Mouse (Mus musculus): ENCODE measurements around the gene Zbtb5. TPM values are rescaled to one million over a fixed set of nuclear protein-coding genes. Genes with fewer than 3 reads are reported as not detected.

The Zbtb5 gene
- polyA plus RNA-seq, 1 experiment: 6.3 TPM

GRCm38 (mm10) chr4:45037455-45038410 lies 25.5 kb upstream of the Zbtb5 start:
- H3K4me3 ChIP-seq (ENCODE audit: low read depth, low read length): no peak overlapping the region
- 86% methylated on average over 13 of the region's 13 CpGs for WGBS
- H3K4me1 ChIP-seq (ENCODE audit: control insufficient read depth, insufficient read depth, insufficient read length, low read length): peaks cover 6% of the 10 kb centered on the region
- no peak overlapping the region for H3K27ac ChIP-seq (ENCODE audit: insufficient read depth, low read depth, low read length)
- no peaks in the 10 kb centered on the region for H3K36me3 ChIP-seq (ENCODE audit: control insufficient read depth, insufficient read depth, low read length)
- no peaks in the 10 kb centered on the region for H3K27me3 ChIP-seq (ENCODE audit: control insufficient read depth, insufficient read depth, low read length)
- TF ChIP-seq POLR2A (IDR thresholded peaks at IDR 0.05; ENCODE audit: low read depth, low read length): no peak
- no peak for TF ChIP-seq CTCF (IDR thresholded peaks at IDR 0.05; ENCODE audit: extremely low read depth, insufficient read length, insufficient replicate concordance, low read depth, low read length)

- H3K4me3 ChIP-seq (ENCODE audit: low read depth, low read length): no peak overlapping the region
- no peak overlapping the region for H3K27ac ChIP-seq (ENCODE audit: insufficient read depth, low read depth, low read length)
- 90% methylated on average over 5 of the region's 5 CpGs for WGBS
- TF ChIP-seq POLR2A (IDR thresholded peaks at IDR 0.05; ENCODE audit: low read depth, low read length): no peak
- TF ChIP-seq CTCF (IDR thresholded peaks at IDR 0.05; ENCODE audit: extremely low read depth, insufficient read length, insufficient replicate concordance, low read depth, low read length): no peak
- H3K36me3 ChIP-seq (ENCODE audit: control insufficient read depth, insufficient read depth, low read length): no peaks in the 10 kb centered on the region
- no peaks in the 10 kb centered on the region for H3K27me3 ChIP-seq (ENCODE audit: control insufficient read depth, insufficient read depth, low read length)
- H3K4me1 ChIP-seq (ENCODE audit: control insufficient read depth, insufficient read depth, insufficient read length, low read length): peaks cover 6% of the 10 kb centered on the region
Measured at GRCm38 (mm10) chr4:45036571-45036970, 24.4 kb upstream of the Zbtb5 start.

DNA sequence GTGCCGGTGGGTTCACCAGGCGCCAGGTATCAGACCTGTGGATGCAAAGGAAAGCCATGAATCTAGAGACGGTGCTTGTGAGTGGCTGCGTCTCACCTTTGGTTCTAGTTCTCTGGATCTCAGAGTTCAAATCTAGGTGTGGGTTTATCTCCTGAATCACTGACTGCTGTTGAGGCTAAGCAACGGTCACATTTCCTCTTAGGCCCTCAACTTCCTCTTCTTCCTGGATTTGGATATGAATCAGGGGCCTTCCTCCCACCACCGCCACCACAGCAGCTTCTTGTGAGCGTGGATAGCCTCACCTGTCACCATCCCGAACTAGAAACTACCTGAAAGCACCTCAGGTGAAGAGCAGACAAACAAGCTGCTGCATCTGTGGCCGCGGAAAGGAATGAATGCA lies 23.8 kb upstream of the Zbtb5 start:
- Histone ChIP-seq H3K4me1 (ENCODE audit: control insufficient read depth, insufficient read depth, insufficient read length, low read length) (peaks cover 6% of the 10 kb centered on the region), H3K4me3 (ENCODE audit: low read depth, low read length) (no peak overlapping the region), H3K36me3 (ENCODE audit: control insufficient read depth, insufficient read depth, low read length) (0 out of 2 replicates have a peak, but pooled peaks cover 1% of the 10 kb centered on the region), H3K27me3 (ENCODE audit: control insufficient read depth, insufficient read depth, low read length) (no peaks in the 10 kb centered on the region), H3K27ac (ENCODE audit: insufficient read depth, low read depth, low read length) (no peak overlapping the region)
- WGBS: 84% methylated on average over 10 of the region's 10 CpGs
- TF ChIP-seq POLR2A (IDR thresholded peaks at IDR 0.05; ENCODE audit: low read depth, low read length) (no peak), CTCF (IDR thresholded peaks at IDR 0.05; ENCODE audit: extremely low read depth, insufficient read length, insufficient replicate concordance, low read depth, low read length) (no peak)

DNA sequence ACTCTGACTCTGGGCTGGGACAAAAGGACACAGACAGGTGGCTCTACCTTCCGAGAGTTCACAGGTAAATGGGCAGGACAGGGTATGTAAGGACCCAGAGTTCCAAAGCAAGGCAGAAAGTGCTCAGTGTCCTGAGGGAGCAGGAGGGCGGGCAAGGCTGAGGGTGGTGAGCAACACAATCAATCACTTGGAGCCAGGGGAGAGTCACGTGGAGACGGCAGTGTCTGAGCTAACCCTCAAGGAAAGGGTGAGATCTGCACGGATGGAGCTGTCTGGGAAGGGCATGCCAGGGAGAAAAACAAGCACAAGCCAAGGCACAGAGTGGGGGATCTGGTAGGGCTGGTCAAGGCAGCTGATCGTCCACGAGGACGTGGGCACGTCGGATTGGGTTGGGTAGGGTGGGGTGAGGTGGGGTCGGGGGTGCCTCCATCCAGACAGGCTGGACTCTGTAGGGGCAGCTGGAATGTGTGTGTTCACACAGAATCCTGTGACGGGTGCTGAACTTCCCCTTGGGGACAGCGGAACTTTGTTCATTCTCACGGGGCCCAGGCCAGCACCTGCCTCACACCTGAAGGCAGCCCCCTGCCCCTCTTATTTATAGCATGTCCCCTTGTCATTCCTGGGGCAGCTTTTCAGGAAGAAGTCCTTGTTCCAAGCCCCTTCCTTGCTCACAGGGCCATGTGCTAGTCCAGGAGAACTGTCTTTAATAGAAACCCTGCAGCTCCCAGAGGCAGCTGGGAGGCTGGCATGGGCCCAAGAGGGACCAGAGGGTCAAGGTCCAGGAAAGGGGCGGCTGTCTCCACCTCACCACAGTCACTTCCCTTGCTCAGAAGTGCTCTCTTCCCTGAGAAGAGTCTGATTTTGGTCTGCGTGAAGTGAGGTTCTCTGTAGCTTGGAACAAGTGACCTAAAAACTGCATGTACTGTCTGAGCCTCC lies 22.7 kb upstream of the Zbtb5 start:
- Histone ChIP-seq H3K4me1 (ENCODE audit: control insufficient read depth, insufficient read depth, insufficient read length, low read length) (peaks cover 6% of the 10 kb centered on the region; the same call in 1 of the 2 replicates), H3K36me3 (ENCODE audit: control insufficient read depth, insufficient read depth, low read length) (0 out of 2 replicates have a peak, but pooled peaks cover 1% of the 10 kb centered on the region), H3K4me3 (ENCODE audit: low read depth, low read length) (no peak overlapping the region), H3K27ac (ENCODE audit: insufficient read depth, low read depth, low read length) (no peak overlapping the region), H3K27me3 (ENCODE audit: control insufficient read depth, insufficient read depth, low read length) (no peaks in the 10 kb centered on the region)
- TF ChIP-seq CTCF (IDR thresholded peaks at IDR 0.05; ENCODE audit: extremely low read depth, insufficient read length, insufficient replicate concordance, low read depth, low read length): no peak
- no peak for TF ChIP-seq POLR2A (IDR thresholded peaks at IDR 0.05; ENCODE audit: low read depth, low read length)
- WGBS: 23% methylated on average over 16 of the region's 16 CpGs

GRCm38 (mm10) chr4:45032586-45032985 lies 20.4 kb upstream of the Zbtb5 start:
- no peak overlapping the region for H3K4me3 ChIP-seq (ENCODE audit: low read depth, low read length)
- peaks cover 6% of the 10 kb centered on the region; the same call in 1 of the 2 replicates for H3K4me1 ChIP-seq (ENCODE audit: control insufficient read depth, insufficient read depth, insufficient read length, low read length)
- WGBS: 84% methylated on average over 9 of the region's 9 CpGs
- no peaks in the 10 kb centered on the region for H3K27me3 ChIP-seq (ENCODE audit: control insufficient read depth, insufficient read depth, low read length)
- H3K36me3 ChIP-seq (ENCODE audit: control insufficient read depth, insufficient read depth, low read length): peaks cover 4% of the 10 kb centered on the region; the same call in 1 of the 2 replicates
- TF ChIP-seq POLR2A (IDR thresholded peaks at IDR 0.05; ENCODE audit: low read depth, low read length) (no peak), CTCF (IDR thresholded peaks at IDR 0.05; ENCODE audit: extremely low read depth, insufficient read length, insufficient replicate concordance, low read depth, low read length) (no peak)
- no peak overlapping the region for H3K27ac ChIP-seq (ENCODE audit: insufficient read depth, low read depth, low read length)

DNA sequence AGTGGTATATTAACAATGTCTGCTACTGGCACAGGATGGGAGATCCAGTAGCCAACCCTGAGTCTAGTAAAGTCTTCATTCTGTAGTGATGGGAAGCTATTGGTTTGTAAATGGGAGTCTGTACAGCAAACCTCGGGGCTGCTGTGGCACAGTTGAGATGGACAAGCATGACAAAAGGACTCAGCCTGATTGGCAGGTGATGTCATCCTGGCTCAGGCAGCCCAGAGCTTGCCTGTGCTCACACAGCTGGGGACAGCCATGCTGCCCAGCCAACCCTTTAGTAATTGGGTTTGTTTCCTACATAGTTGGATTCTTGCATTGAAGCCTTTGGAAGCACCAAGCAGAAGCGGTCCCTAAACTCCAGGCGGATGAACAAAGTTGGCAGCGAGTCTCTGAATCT lies 14.2 kb upstream of the Zbtb5 start:
- H3K27me3 ChIP-seq (ENCODE audit: control insufficient read depth, insufficient read depth, low read length): no peaks in the 10 kb centered on the region
- WGBS: 92% methylated on average over 4 of the region's 4 CpGs
- no peak overlapping the region for H3K4me3 ChIP-seq (ENCODE audit: low read depth, low read length)
- H3K36me3 ChIP-seq (ENCODE audit: control insufficient read depth, insufficient read depth, low read length): peaks cover 16% of the 10 kb centered on the region
- TF ChIP-seq POLR2A (IDR thresholded peaks at IDR 0.05; ENCODE audit: low read depth, low read length): no peak
- no peak overlapping the region for H3K27ac ChIP-seq (ENCODE audit: insufficient read depth, low read depth, low read length)
- H3K4me1 ChIP-seq (ENCODE audit: control insufficient read depth, insufficient read depth, insufficient read length, low read length): no peaks in the 10 kb centered on the region

Measured in small intestine, adult 2 months (tissue).